Mouse (Mus musculus) cerebellum, adult 2 months (tissue): ENCODE measurements around the gene Elf1.

Experiments
- CTCF ChIP-seq: fragments of 200-500 bp; IDR thresholded peaks from 2 replicates; pipeline ENCODE4 v1.5.1; 2011; ENCODE audit warnings: low read depth, mild to moderate bottlenecking, control low read depth, low read length, moderate library complexity, borderline replicate concordance; ENCODE audit not compliant: insufficient read depth
- POLR2A ChIP-seq: fragments of 200-500 bp; IDR thresholded peaks from 2 replicates; pipeline ENCODE4 v1.6.1; 2011; ENCODE audit warnings: low read length, control low read depth, borderline replicate concordance; ENCODE audit not compliant: insufficient read depth

- TF ChIP-seq CTCF (no peak), POLR2A (no peak)
Measured at GRCm38 (mm10) chr14:79549343-79549742, 68.3 kb downstream of the Elf1 start.
